Mouse (Mus musculus) stomach, postnatal 0 days (tissue): ENCODE results near the gene Grid1. TPM values are rescaled to one million over a fixed set of nuclear protein-coding genes. Genes with fewer than 3 reads are reported as not detected.
A peak's percentile ranks its signal among the peaks of the same experiment; 100 is the strongest.

Source experiments
- ATAC-seq: fragments of 200-750 bp; cut with Nextera tagmentation; 2 replicates; pipeline ENCODE4 v1.8.0; 2017; ENCODE audit not compliant: low FRiP score, low TSS enrichment
- DNase-seq: peaks from one replicate; pipeline ENCODE4 v3.0.0-alpha.2; 2016; ENCODE audit warnings: low spot score
- H3K27ac ChIP-seq: fragments of 300-500 bp; sonication (generic); replicated peaks from 2 replicates; pipeline ENCODE4 v1.5.1; 2014; ENCODE audit warnings: mild to moderate bottlenecking, control low read depth
- H3K27me3 ChIP-seq: fragments of 300-500 bp; sonication (generic); 2 replicates; pipeline ENCODE4 v1.6.1; 2014; ENCODE audit warnings: low read length; ENCODE audit not compliant: control insufficient read depth, insufficient read depth
- H3K36me3 ChIP-seq: fragments of 300-500 bp; sonication (generic); 2 replicates; pipeline ENCODE4 v1.6.1; 2014; ENCODE audit warnings: low read length, mixed read lengths; ENCODE audit not compliant: control insufficient read depth, insufficient read depth
- H3K4me1 ChIP-seq: fragments of 300-500 bp; sonication (generic); replicated peaks from 2 replicates; pipeline ENCODE4 v1.6.1; 2014; ENCODE audit warnings: antibody characterized with exemption; ENCODE audit not compliant: control insufficient read depth, insufficient read depth
- H3K4me2 ChIP-seq: fragments of 300-500 bp; sonication (generic); replicated peaks from 2 replicates; pipeline ENCODE4 v1.6.1; 2014; ENCODE audit warnings: low read depth, mild to moderate bottlenecking, control low read depth, moderate library complexity
- H3K4me3 ChIP-seq: fragments of 300-500 bp; sonication (generic); 2 replicates; pipeline ENCODE4 v1.5.1; 2014; ENCODE audit warnings: low read depth, low read length, control low read depth
- H3K9ac ChIP-seq: fragments of 300-500 bp; sonication (generic); 2 replicates; pipeline ENCODE4 v1.6.1; 2014; ENCODE audit warnings: mild to moderate bottlenecking, low read length, control low read depth, mixed read lengths
- H3K9me3 ChIP-seq: fragments of 300-500 bp; sonication (generic); 2 replicates; pipeline ENCODE4 v1.6.1; 2016; ENCODE audit warnings: low read length; ENCODE audit not compliant: control insufficient read depth
- CTCF ChIP-seq: IDR thresholded peaks from 2 replicates; pipeline ENCODE4 v1.5.1; 2016; ENCODE audit warnings: antibody characterized with exemption, low read depth, mild to moderate bottlenecking, moderate library complexity
- EP300 ChIP-seq: optimal IDR thresholded peaks from 2 replicates; pipeline ENCODE3; 2016; ENCODE audit warnings: antibody characterized with exemption
- WGBS: fragments of 180-500 bp; shearing (Covaris S2); extraction: QIAGEN DNeasy Blood & Tissue Kit; methylation state at CpG from one replicate; pipeline ENCODE4 v1.1.7; 2014; 5-methylcytosine and 5-hydroxymethylcytosine counted together
- polyA plus RNA-seq: library from polyadenylated mRNA; unstranded; fragments of >200 nt; fragmentation: Nextera tagmentation; extraction: Ambion mirVana; gene quantifications from 2 replicates; pipeline ENCODE4 v1.2.1, GENCODE M21; 2015

The Grid1 gene
- polyA plus RNA-seq, 1 experiment from 2014 or later, result 0.34 TPM

DNA sequence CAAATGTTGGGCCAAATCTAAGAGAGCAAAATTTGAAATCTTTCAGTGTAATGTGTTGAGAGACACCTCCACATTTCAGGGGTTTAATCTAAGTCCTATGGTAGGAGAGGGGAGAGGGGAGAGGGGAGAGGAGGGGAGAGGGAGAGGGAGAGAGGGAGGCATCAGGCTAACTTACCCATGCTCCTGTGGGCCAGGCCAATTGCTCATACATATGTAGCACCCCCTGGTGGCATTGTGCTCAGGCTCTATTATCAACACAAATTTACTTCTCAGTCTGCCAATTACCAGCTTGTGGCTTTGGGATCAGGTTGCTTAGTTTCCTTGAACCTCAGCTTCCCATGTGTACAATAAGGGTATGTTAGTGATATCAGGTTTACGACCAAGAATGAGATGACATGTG lies 291.0 kb downstream of the Grid1 start:
- WGBS, result 63% methylated on average over 1 of the region's 1 CpGs
- no peaks in the 10 kb centered on the region for H3K9me3 ChIP-seq
- H3K4me3 ChIP-seq, result no peak overlapping the region
- H3K27ac ChIP-seq, result no peak overlapping the region
- ATAC-seq (no peak), DNase-seq (peak; percentile 30)
- H3K36me3 ChIP-seq, result no peaks in the 10 kb centered on the region
- peak; percentile 65 for TF ChIP-seq CTCF
- TF ChIP-seq EP300, result no peak
- no peak overlapping the region for H3K4me2 ChIP-seq
- H3K4me1 ChIP-seq, result no peaks in the 10 kb centered on the region
- H3K9ac ChIP-seq, result no peak overlapping the region
- no peaks in the 10 kb centered on the region for H3K27me3 ChIP-seq

DNA sequence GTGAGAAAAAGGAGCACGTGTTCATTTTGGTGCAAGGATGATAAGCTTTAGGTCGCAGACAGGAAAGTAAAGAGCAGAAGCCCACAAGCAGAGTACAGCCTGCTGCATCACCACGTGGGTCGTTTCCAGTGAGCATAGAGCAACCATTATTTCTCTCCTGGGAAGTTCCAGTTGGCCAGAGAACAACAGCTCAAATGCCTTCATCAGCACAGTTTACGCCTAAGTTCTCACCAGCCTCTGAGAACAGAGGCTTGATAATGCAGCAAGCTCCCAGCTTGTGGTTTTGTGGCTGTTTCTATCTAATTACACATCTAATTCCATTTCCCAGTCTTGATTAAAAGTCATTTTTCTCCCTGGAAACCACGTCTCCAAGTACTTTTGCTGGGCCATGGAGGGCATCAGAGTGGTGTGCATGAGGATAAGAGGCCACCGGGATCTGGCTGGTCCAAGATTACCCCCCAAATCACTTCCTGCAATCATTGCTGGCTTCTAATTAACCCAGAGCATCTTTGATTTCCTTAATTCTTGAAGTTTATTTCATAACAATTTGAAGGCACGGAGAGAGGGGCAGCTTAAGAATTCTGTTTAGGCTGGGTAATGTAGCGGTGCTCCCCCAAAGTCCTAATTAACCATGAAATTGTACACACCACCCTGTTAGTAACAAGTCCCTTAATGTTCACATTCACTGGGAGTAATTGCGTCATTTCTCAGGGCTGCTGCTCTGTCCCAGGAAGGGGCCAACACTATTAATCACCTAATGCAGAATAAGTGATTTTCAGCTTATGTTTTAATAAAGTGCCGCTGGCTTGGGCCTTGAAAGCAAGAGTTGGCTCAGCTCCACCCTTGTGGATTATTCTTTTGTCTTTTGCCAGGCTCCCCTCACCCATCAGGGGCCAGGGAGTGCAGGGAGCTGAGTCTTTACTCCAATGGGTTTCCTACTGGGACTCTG lies 292.7 kb downstream of the Grid1 start:
- no peaks in the 10 kb centered on the region for H3K4me1 ChIP-seq
- TF ChIP-seq CTCF, result no peak
- no peak for TF ChIP-seq EP300
- WGBS, result 43% methylated on average over 11 of the region's 11 CpGs
- no peak overlapping the region for H3K4me2 ChIP-seq
- ATAC-seq (no peak), DNase-seq (no peak)
- H3K9me3 ChIP-seq, result no peaks in the 10 kb centered on the region
- no peak overlapping the region for H3K4me3 ChIP-seq
- H3K36me3 ChIP-seq, result no peaks in the 10 kb centered on the region
- H3K9ac ChIP-seq, result no peak overlapping the region
- H3K27ac ChIP-seq, result no peak overlapping the region
- no peaks in the 10 kb centered on the region for H3K27me3 ChIP-seq

DNA sequence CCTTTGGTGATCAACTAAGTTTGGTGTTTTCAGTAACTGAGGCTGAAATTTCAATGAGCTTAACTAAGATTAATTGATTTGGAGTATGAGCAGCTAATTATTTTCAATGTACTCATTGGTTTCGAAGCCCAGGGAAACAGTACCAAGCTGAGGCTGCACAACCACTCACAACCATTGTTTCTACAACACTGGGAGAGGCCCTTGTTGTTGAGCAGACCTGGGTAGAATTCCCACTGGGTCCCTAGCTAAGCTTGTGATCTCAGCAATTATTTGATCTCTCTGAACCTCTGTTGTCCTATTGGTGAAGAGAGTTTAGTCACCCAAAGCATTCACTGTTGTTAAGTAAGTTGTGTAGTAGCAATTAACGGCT lies 293.4 kb downstream of the Grid1 start:
- H3K27ac ChIP-seq, result no peak overlapping the region
- H3K4me2 ChIP-seq, result no peak overlapping the region
- H3K36me3 ChIP-seq, result no peaks in the 10 kb centered on the region
- H3K9ac ChIP-seq, result no peak overlapping the region
- TF ChIP-seq CTCF, result no peak
- TF ChIP-seq EP300, result no peak
- H3K27me3 ChIP-seq, result no peaks in the 10 kb centered on the region
- H3K4me3 ChIP-seq, result no peak overlapping the region
- H3K4me1 ChIP-seq, result no peaks in the 10 kb centered on the region
- ATAC-seq (no peak), DNase-seq (no peak)
- H3K9me3 ChIP-seq, result no peaks in the 10 kb centered on the region
- 75% methylated on average over 2 of the region's 2 CpGs for WGBS

DNA sequence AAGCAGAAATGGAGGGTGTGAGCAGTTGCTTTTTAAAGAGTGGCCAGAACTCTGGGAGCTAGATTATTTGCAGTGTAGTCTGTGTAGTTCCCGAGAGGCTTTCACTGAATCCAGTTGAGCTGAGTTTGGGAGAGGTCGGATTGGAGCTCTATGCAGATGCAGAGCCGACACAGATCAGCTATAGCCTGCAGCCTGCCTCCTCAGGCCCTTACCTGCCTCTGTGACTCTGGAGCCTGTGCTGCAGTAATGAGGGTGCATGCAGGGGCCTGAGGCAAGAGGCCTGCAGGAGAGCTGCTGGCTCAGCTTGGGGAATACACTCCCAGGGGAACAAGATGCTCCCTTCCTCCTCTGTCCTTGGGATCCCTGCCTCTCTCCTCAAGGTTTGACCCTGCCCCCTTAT lies 296.0 kb downstream of the Grid1 start:
- H3K9ac ChIP-seq, result no peak overlapping the region
- no peak overlapping the region for H3K4me2 ChIP-seq
- H3K9me3 ChIP-seq, result no peaks in the 10 kb centered on the region
- no peak for TF ChIP-seq CTCF
- TF ChIP-seq EP300, result no peak
- whole genome bisulfite sequencing, result 72% methylated on average over 3 of the region's 3 CpGs
- no peaks in the 10 kb centered on the region for H3K36me3 ChIP-seq
- ATAC-seq (no peak), DNase-seq (no peak)
- H3K27me3 ChIP-seq, result no peaks in the 10 kb centered on the region
- no peak overlapping the region for H3K4me3 ChIP-seq
- no peak overlapping the region for H3K27ac ChIP-seq
- no peaks in the 10 kb centered on the region for H3K4me1 ChIP-seq

DNA sequence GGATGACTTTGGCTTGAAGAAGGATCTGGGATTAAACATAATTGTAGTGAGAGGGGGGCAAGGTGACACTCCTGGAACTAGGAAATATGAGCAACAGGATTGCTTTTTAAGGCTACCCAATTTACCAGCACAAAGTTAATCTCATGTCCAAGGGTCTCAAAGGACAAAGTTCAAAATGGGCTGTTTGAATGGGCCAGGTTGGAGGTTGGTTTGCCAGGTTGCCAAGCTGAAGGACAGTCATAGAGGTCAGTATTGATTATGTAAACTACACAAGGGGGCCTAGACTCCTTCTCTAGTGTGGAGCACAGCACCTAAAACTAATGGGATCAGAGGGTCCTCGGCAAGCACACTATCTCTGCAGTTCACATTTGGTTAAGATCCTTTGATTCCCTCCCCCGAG lies 300.2 kb downstream of the Grid1 start:
- TF ChIP-seq CTCF, result no peak
- TF ChIP-seq EP300, result no peak
- H3K36me3 ChIP-seq, result no peaks in the 10 kb centered on the region
- no peak overlapping the region for H3K27ac ChIP-seq
- DNase-seq, result no peak
- no peak overlapping the region for H3K4me3 ChIP-seq
- H3K9ac ChIP-seq, result no peak overlapping the region
- H3K9me3 ChIP-seq, result no peaks in the 10 kb centered on the region
- no peaks in the 10 kb centered on the region for H3K27me3 ChIP-seq
- 56% methylated on average over 2 of the region's 2 CpGs for WGBS
- no peak overlapping the region for H3K4me2 ChIP-seq
- no peaks in the 10 kb centered on the region for H3K4me1 ChIP-seq
- ATAC-seq, result no peak

DNA sequence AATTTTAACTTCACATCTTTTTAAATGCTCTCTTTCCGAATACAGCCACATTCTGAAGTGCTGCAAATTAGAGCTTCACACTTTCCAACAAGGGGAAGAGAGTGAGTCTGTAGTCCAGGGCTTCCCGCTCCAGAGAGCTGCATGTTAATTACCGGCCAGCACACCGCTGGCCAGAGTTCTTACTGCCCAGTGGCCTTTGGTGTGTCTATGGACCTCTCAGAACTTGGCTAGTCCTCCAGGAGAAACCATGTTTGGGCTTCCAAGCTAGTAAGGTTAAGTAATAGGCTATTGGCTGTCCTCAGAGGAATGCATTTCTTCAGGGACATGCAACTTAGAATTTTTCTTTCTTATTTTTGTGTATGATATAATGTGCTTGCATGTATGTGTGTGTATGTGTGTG lies 301.0 kb downstream of the Grid1 start:
- DNase-seq, result no peak
- no peaks in the 10 kb centered on the region for H3K9me3 ChIP-seq
- H3K27me3 ChIP-seq, result no peaks in the 10 kb centered on the region
- H3K4me3 ChIP-seq, result no peak overlapping the region
- WGBS, result 84% methylated on average over 4 of the region's 4 CpGs
- ATAC-seq, result no peak
- no peak for TF ChIP-seq CTCF
- no peak for TF ChIP-seq EP300
- H3K4me2 ChIP-seq, result no peak overlapping the region
- H3K4me1 ChIP-seq, result no peaks in the 10 kb centered on the region
- H3K27ac ChIP-seq, result no peak overlapping the region
- no peak overlapping the region for H3K9ac ChIP-seq
- no peaks in the 10 kb centered on the region for H3K36me3 ChIP-seq
